Mouse (Mus musculus) spleen, adult 2 months (tissue): ENCODE measurements around the gene Gal3st3. TPM values are rescaled to one million over a fixed set of nuclear protein-coding genes. Genes with fewer than 3 reads are reported as not detected.

ENCODE experiments used
- DNase-seq, 2 experiments: peaks; one replicate each; pipeline versions ENCODE4 v3.0.0 to v3.0.0-alpha.2; 2012 to 2021; ENCODE audit warnings: low spot score in 2 of 2, low read depth in 1 of 2
- H3K27ac ChIP-seq: fragments of 200-500 bp; 2 replicates; pipeline ENCODE4 v1.5.1; 2012; ENCODE audit warnings: low read length, inconsistent platforms; ENCODE audit not compliant: insufficient read depth
- H3K27me3 ChIP-seq: fragments of 200-500 bp; 2 replicates; pipeline ENCODE4 v1.6.1; 2012; ENCODE audit warnings: mild to moderate bottlenecking, moderate library complexity, low read length, inconsistent platforms; ENCODE audit not compliant: control insufficient read depth, insufficient read depth
- H3K36me3 ChIP-seq: fragments of 200-500 bp; 2 replicates; pipeline ENCODE4 v1.6.1; 2012; ENCODE audit warnings: mild to moderate bottlenecking, low read length, inconsistent platforms; ENCODE audit not compliant: control insufficient read depth, insufficient read depth
- H3K4me1 ChIP-seq: fragments of 200-500 bp; 2 replicates; pipeline ENCODE4 v1.6.1; 2011; ENCODE audit warnings: inconsistent platforms; ENCODE audit not compliant: control insufficient read depth, insufficient read depth, insufficient read length
- H3K4me3 ChIP-seq: fragments of 200-500 bp; 2 replicates; pipeline ENCODE4 v1.5.1; 2011; ENCODE audit warnings: mild to moderate bottlenecking, inconsistent platforms; ENCODE audit not compliant: insufficient read depth, insufficient read length; ENCODE audit errors: extremely low read depth
- CTCF ChIP-seq: fragments of 200-500 bp; IDR thresholded peaks from 2 replicates; pipeline ENCODE4 v1.5.1; 2011; ENCODE audit warnings: mild to moderate bottlenecking, inconsistent platforms; ENCODE audit not compliant: insufficient read depth, insufficient read length, insufficient replicate concordance; ENCODE audit errors: extremely low read depth
- POLR2A ChIP-seq: fragments of 200-500 bp; IDR thresholded peaks from 2 replicates; pipeline ENCODE4 v1.6.1; 2011; ENCODE audit warnings: low read depth, low read length, inconsistent platforms
- WGBS: fragments of 180-500 bp; shearing (Covaris S2); methylation state at CpG from one replicate; pipeline ENCODE4 v1.1.7; 2018; 5-methylcytosine and 5-hydroxymethylcytosine counted together
- polyA plus RNA-seq: library from polyadenylated mRNA; depleted of rRNA; stranded (reverse); fragments of >200 nt; gene quantifications from 2 replicates; pipeline ENCODE4 v1.2.3, GENCODE M21; 2012; rRNA removed

Gal3st3 gene
- polyA plus RNA-seq, 1 experiment = 0.37 TPM

GRCm38 (mm10) chr19:5356080-5356479 lies 57.9 kb downstream of the Gal3st3 start:
- no peak overlapping the region for H3K27ac ChIP-seq
- H3K4me3 ChIP-seq = no peak overlapping the region
- H3K36me3 ChIP-seq = no peaks in the 10 kb centered on the region
- H3K4me1 ChIP-seq = no peaks in the 10 kb centered on the region
- WGBS = no CpG with 5 or more reads among the region's 1 CpGs
- no peak for DNase-seq
- H3K27me3 ChIP-seq = no peaks in the 10 kb centered on the region
- no peak for TF ChIP-seq POLR2A
- no peak for TF ChIP-seq CTCF

Other genes with a start within 250 kb of the Gal3st3 start
- 1.9 and 2.6 TPM in 2 replicates for gene Rin1, start 247.8 kb upstream of the Gal3st3 start, polyA plus RNA-seq
- gene Cd248, start 230.3 kb upstream of the Gal3st3 start, polyA plus RNA-seq = 5.5 and 6.3 TPM in 2 replicates
- gene Tmem151a, start 212.8 kb upstream of the Gal3st3 start, polyA plus RNA-seq = 0.69 and 1.4 TPM in 2 replicates
- gene Yif1a, start 209.8 kb upstream of the Gal3st3 start, polyA plus RNA-seq = 60.5 and 84.1 TPM in 2 replicates
- 0.94 and 1.4 TPM in 2 replicates for gene Cnih2, start 199.8 kb upstream of the Gal3st3 start, polyA plus RNA-seq
- gene Rab1b, start 191.3 kb upstream of the Gal3st3 start, polyA plus RNA-seq = 116 and 138 TPM in 2 replicates
- gene Klc2, start 179.8 kb upstream of the Gal3st3 start, polyA plus RNA-seq = 26.8 and 27.9 TPM in 2 replicates
- gene Pacs1, start 25.2 kb upstream of the Gal3st3 start, polyA plus RNA-seq = 35.0 and 44.5 TPM in 2 replicates
- 117 and 144 TPM in 2 replicates for gene Sf3b2, start 2.9 kb upstream of the Gal3st3 start, polyA plus RNA-seq
- gene Catsper1, start 37.4 kb downstream of the Gal3st3 start, polyA plus RNA-seq = not detected in 2 replicates
- 0.32 and 0.82 TPM in 2 replicates for gene Cst6, start 51.2 kb downstream of the Gal3st3 start, polyA plus RNA-seq
- gene Eif1ad, start 68.4 kb downstream of the Gal3st3 start, polyA plus RNA-seq = 17.4 and 20.0 TPM in 2 replicates
- 72.0 and 79.8 TPM in 2 replicates for gene Banf1, start 68.8 kb downstream of the Gal3st3 start, polyA plus RNA-seq
- 19.2 and 27.3 TPM in 2 replicates for gene Sart1, start 90.4 kb downstream of the Gal3st3 start, polyA plus RNA-seq
- 1.9 and 2.3 TPM in 2 replicates for gene Tsga10ip, start 104.2 kb downstream of the Gal3st3 start, polyA plus RNA-seq
- 59.6 and 75.8 TPM in 2 replicates for gene Drap1, start 126.6 kb downstream of the Gal3st3 start, polyA plus RNA-seq
- gene AI837181, start 126.8 kb downstream of the Gal3st3 start, polyA plus RNA-seq = 76.4 and 95.8 TPM in 2 replicates
- gene Fosl1, start 149.2 kb downstream of the Gal3st3 start, polyA plus RNA-seq = 0.04 and 0.40 TPM in 2 replicates
- 5.3 and 6.8 TPM in 2 replicates for gene Ccdc85b, start 159.6 kb downstream of the Gal3st3 start, polyA plus RNA-seq
- 80.4 and 131 TPM in 2 replicates for gene Fibp, start 162.3 kb downstream of the Gal3st3 start, polyA plus RNA-seq
- gene Ctsw, start 170.2 kb downstream of the Gal3st3 start, polyA plus RNA-seq = 27.6 and 34.3 TPM in 2 replicates
- 21.7 and 29.4 TPM in 2 replicates for gene Efemp2, start 175.6 kb downstream of the Gal3st3 start, polyA plus RNA-seq
- 41.5 and 53.9 TPM in 2 replicates for gene Mus81, start 190.1 kb downstream of the Gal3st3 start, polyA plus RNA-seq
- 427 and 734 TPM in 2 replicates for gene Cfl1, start 192.1 kb downstream of the Gal3st3 start, polyA plus RNA-seq
- 0.77 and 1.5 TPM in 2 replicates for gene 1700020D05Rik, start 205.5 kb downstream of the Gal3st3 start, polyA plus RNA-seq
- 10.8 and 12.2 TPM in 2 replicates for gene Snx32, start 212.2 kb downstream of the Gal3st3 start, polyA plus RNA-seq